Mouse (Mus musculus) limb, embryonic 15.5 days (tissue): Measurements from ENCODE around the gene Ncoa4. TPM values are rescaled to one million over a fixed set of nuclear protein-coding genes. Genes with fewer than 3 reads are reported as not detected.
A peak's percentile ranks its signal among the peaks of the same experiment; 100 is the strongest.
"Not testable (repeated sequence)": the region's sequence is repeated elsewhere in the genome, so short reads cannot be mapped to it uniquely, and the experiment has no call there.

Experiments
- ATAC-seq: fragments of 200-750 bp; cut with Nextera tagmentation; 2 replicates; pipeline ENCODE4 v1.8.0; 2017; ENCODE audit warnings: low read depth, moderate TSS enrichment; ENCODE audit not compliant: insufficient number of reproducible peaks, low FRiP score, low TSS enrichment
- H3K27ac ChIP-seq: fragments of 300-500 bp; sonication (generic); 2 replicates; pipeline ENCODE4 v1.5.1; 2015; ENCODE audit warnings: moderate library complexity, mild to moderate bottlenecking, inconsistent platforms
- H3K27me3 ChIP-seq: fragments of 300-500 bp; sonication (generic); 2 replicates; pipeline ENCODE4 v1.6.1; 2015; ENCODE audit warnings: inconsistent platforms
- H3K36me3 ChIP-seq: fragments of 300-500 bp; sonication (generic); 2 replicates; pipeline ENCODE4 v1.6.1; 2015; ENCODE audit warnings: inconsistent platforms
- H3K4me1 ChIP-seq: fragments of 300-500 bp; sonication (generic); 2 replicates; pipeline ENCODE4 v1.6.1; 2015; ENCODE audit warnings: inconsistent platforms
- H3K4me2 ChIP-seq: fragments of 300-500 bp; sonication (generic); 2 replicates; pipeline ENCODE4 v1.6.1; 2015; ENCODE audit warnings: mild to moderate bottlenecking, inconsistent platforms
- H3K4me3 ChIP-seq: fragments of 300-500 bp; sonication (generic); 2 replicates; pipeline ENCODE4 v1.5.1; 2015; ENCODE audit warnings: mild to moderate bottlenecking, inconsistent platforms
- H3K9ac ChIP-seq: fragments of 300-500 bp; sonication (generic); 2 replicates; pipeline ENCODE4 v1.6.1; 2015; ENCODE audit warnings: inconsistent platforms
- H3K9me3 ChIP-seq: fragments of 300-500 bp; sonication (generic); 2 replicates; pipeline ENCODE4 v1.6.1; 2016; ENCODE audit warnings: inconsistent platforms
- WGBS: fragments of 180-500 bp; shearing (Covaris S2); methylation state at CpG from one replicate; pipeline ENCODE4 v1.1.7; 2015; 5-methylcytosine and 5-hydroxymethylcytosine counted together
- polyA plus RNA-seq: library from polyadenylated mRNA; unstranded; fragments of >200 nt; fragmentation: Nextera tagmentation; extraction: Ambion mirVana; gene quantifications from 2 replicates; pipeline ENCODE4 v1.2.1, GENCODE M21; 2015

Ncoa4 gene
- polyA plus RNA-seq, 1 experiment from 2014 or later: 104 TPM

DNA sequence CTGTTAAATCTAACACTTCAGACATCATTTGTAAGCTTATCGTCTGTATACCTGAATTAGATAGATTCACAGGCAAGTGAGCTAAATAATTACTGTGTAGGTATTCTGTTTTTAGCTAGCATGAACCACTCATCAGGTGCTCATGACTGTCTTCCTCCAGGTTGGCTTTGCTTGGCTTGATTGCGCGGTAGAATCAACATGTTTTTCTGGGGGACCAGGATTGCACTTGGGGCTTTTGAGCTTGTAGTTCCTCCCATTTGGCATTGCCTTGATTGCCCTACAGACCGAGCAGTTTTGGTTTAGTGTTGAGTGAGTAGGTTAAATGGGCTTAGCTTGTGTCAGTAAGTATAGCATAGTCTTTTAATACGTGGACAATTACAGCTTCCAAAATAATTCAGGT lies 2.6 kb downstream of the Ncoa4 start:
- H3K9me3 ChIP-seq: no peaks in the 10 kb centered on the region
- H3K4me1 ChIP-seq: peaks cover 24% of the 10 kb centered on the region
- no peaks in the 10 kb centered on the region for H3K27me3 ChIP-seq
- no peaks in the 10 kb centered on the region for H3K36me3 ChIP-seq
- ATAC-seq: no peak
- no peak overlapping the region for H3K27ac ChIP-seq
- H3K9ac ChIP-seq: no peak overlapping the region
- WGBS: 85% methylated on average over 5 of the region's 5 CpGs
- H3K4me3 ChIP-seq: no peak overlapping the region
- H3K4me2 ChIP-seq: no peak overlapping the region

- no peak for ATAC-seq
- H3K4me1 ChIP-seq: peaks cover 24% of the 10 kb centered on the region
- no peak overlapping the region for H3K4me3 ChIP-seq
- no peak overlapping the region for H3K9ac ChIP-seq
- 87% methylated on average over 11 of the region's 11 CpGs for WGBS
- no peaks in the 10 kb centered on the region for H3K36me3 ChIP-seq
- no peaks in the 10 kb centered on the region for H3K9me3 ChIP-seq
- H3K4me2 ChIP-seq: no peak overlapping the region
- H3K27ac ChIP-seq: no peak overlapping the region
- H3K27me3 ChIP-seq: no peaks in the 10 kb centered on the region
Observed at GRCm38 (mm10) chr14:32163203-32163888, 3.7 kb downstream of the Ncoa4 start.

DNA sequence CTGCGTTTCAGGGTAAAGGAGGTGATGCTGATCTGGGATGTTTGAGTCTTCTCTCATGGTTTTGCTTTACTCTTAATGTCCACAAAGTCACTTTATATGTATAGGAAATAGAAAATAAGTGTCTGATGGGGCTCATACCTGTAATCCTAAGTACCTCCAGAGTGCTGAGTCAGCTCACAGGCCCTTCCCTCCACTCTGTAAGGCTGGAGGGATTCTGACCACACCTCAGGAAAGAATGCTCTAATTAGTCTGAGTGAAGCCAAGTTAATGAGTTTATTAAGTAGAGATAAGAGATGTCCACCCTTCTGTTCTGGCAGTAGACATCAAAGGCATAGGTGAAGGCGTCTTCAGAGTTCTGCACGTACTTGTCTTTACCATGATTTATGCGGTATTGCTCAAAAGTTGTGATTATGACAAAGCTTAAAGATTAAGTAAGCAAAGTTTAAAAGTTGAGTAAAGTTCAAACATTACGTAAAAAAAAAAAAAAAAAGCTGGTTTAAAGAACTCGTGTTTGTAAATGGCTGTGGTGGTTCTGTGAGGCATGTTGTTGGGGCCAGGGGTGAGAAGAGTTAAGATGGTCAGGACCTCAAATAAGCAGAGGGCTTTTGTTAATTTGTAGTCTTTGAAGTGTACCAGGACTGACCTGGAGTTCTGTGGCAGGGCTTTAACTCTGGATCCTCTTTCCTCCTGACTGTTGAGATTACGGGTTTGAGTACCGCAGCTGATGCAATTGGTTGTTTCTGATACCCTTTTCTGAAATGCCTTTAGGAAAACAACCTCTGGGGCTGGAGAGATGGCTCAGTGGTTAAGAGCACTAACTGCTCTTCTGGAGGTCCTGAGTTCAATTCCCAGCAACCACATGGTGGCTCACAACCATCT lies 4.7 kb downstream of the Ncoa4 start:
- Histone ChIP-seq H3K9ac (no peak overlapping the region), H3K9me3 (no peaks in the 10 kb centered on the region), H3K27me3 (no peaks in the 10 kb centered on the region), H3K4me2 (no peak overlapping the region), H3K27ac (peak overlapping the region; percentile 82; the same call in 1 of the 2 replicates), H3K4me3 (no peak overlapping the region), H3K36me3 (no peaks in the 10 kb centered on the region), H3K4me1 (peaks cover 19% of the 10 kb centered on the region)
- no peak for ATAC-seq
- 60% methylated on average over 8 of the region's 8 CpGs for WGBS

- peak overlapping the region; percentile 90 for H3K4me2 ChIP-seq
- no peaks in the 10 kb centered on the region for H3K9me3 ChIP-seq
- peaks cover 17% of the 10 kb centered on the region for H3K4me1 ChIP-seq
- peak overlapping the region; percentile 82 for H3K27ac ChIP-seq
- peak overlapping the region; percentile 46 for H3K4me3 ChIP-seq
- ATAC-seq: peak; percentile 65; the same call in 1 of the 2 replicates
- H3K27me3 ChIP-seq: no peaks in the 10 kb centered on the region
- WGBS: under 1% methylated on average over 41 of the region's 42 CpGs
- H3K36me3 ChIP-seq: no peaks in the 10 kb centered on the region
- H3K9ac ChIP-seq: peak overlapping the region; percentile 33; the same call in 1 of the 2 replicates
Observed at GRCm38 (mm10) chr14:32165278-32166061, 5.8 kb downstream of the Ncoa4 start.

DNA sequence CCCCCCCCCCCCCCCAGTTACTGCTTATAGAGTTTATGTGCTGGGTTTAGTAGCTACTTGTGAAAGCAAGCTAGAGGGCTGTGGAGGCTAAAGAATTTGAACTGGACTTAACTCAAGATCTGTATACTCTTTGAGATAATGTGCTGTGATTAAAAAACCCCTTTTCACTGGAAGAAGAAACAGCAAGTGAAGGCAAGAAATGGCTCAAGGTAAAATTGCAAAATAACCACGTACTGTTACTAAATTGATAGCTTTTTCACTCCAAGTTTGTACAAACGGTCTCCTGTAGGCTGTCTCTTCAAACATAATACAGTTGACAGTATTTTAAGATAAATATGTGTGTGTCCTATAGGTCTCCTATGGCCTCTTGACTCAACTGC lies 6.4 kb downstream of the Ncoa4 start:
- H3K9me3 ChIP-seq: no peaks in the 10 kb centered on the region
- H3K36me3 ChIP-seq: no peaks in the 10 kb centered on the region
- H3K27ac ChIP-seq: no peak overlapping the region
- no peak for ATAC-seq
- peaks cover 11% of the 10 kb centered on the region for H3K4me1 ChIP-seq
- 56% methylated on average over 2 of the region's 2 CpGs for WGBS
- H3K27me3 ChIP-seq: no peaks in the 10 kb centered on the region
- peak overlapping the region; percentile 90 for H3K4me2 ChIP-seq
- H3K4me3 ChIP-seq: peak overlapping the region; percentile 46
- H3K9ac ChIP-seq: no peak overlapping the region

GRCm38 (mm10) chr14:32166840-32167239 lies 7.2 kb downstream of the Ncoa4 start:
- 79% methylated on average over 1 of the region's 1 CpGs for WGBS
- Histone ChIP-seq H3K9me3 (no peaks in the 10 kb centered on the region), H3K4me3 (no peak overlapping the region), H3K4me1 (peaks cover 9% of the 10 kb centered on the region), H3K27ac (no peak overlapping the region), H3K27me3 (no peaks in the 10 kb centered on the region), H3K36me3 (no peaks in the 10 kb centered on the region), H3K9ac (no peak overlapping the region), H3K4me2 (no peak overlapping the region)
- ATAC-seq: no peak

GRCm38 (mm10) chr14:32167326-32167725 lies 7.7 kb downstream of the Ncoa4 start:
- H3K27ac ChIP-seq: no peak overlapping the region
- H3K9ac ChIP-seq: no peak overlapping the region
- WGBS: 89% methylated on average over 5 of the region's 5 CpGs
- ATAC-seq: no peak
- H3K9me3 ChIP-seq: no peaks in the 10 kb centered on the region
- no peak overlapping the region for H3K4me3 ChIP-seq
- no peaks in the 10 kb centered on the region for H3K36me3 ChIP-seq
- H3K27me3 ChIP-seq: no peaks in the 10 kb centered on the region
- H3K4me2 ChIP-seq: no peak overlapping the region
- H3K4me1 ChIP-seq: peaks cover 9% of the 10 kb centered on the region

DNA sequence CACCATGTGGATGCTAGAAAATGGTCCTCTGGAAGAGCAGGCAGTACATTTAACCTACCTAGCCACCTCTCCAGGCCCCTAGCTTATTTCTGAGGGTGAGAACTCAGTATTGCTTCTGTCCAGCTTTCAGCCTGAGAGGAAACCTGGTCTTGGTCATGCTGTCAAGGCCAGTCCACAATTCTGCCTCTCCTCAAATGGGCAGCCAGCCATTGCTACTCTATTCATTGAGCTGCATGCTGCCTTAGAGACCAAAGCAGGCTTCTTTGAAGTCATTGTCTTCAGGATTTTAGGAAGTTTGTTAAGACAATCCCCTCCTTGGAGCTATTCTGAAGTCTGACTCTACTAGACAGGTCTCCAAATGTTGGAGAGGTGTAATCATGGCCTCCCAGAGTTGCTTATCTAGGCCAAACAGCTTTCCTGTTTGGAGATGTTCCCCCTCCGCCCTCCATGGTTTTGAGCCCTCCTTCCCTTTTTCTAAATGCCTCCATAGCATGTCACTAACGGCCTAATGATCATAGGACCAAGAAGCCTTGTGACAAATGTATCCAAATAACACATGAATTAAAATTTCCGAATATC lies 9.1 kb downstream of the Ncoa4 start:
- H3K4me2 ChIP-seq: no peak overlapping the region
- ATAC-seq: no peak
- 82% methylated on average over 3 of the region's 3 CpGs for whole genome bisulfite sequencing

DNA sequence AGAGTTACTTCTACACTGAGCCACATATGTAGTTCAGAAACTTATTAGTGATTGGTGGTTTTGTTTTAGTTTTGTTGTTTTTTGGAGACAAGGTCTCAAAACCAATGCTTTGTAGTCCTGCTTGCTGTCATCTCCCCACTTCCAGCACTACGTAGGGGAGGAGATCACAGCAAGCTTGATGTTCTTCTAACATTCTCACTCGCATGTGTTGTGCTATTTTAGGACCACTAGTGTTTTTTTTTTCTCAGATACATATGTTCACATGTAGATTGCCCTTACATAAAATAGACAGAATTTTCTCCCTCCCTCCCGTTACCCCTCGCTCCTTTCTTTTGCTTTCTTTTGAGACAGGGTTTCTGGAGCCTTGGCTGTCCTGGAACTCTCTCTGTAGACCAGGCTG lies 10.5 kb downstream of the Ncoa4 start:
- ATAC-seq: no peak
- Histone ChIP-seq H3K4me3 (no peak overlapping the region), H3K4me2 (no peak overlapping the region), H3K27me3 (no peaks in the 10 kb centered on the region), H3K9me3 (no peaks in the 10 kb centered on the region), H3K27ac (no peak overlapping the region), H3K4me1 (peaks cover 5% of the 10 kb centered on the region), H3K36me3 (peaks cover 21% of the 10 kb centered on the region), H3K9ac (no peak overlapping the region)
- 85% methylated on average over 4 of the region's 4 CpGs for WGBS

More for the DNA sequence above, 9.1 kb downstream of the Ncoa4 start:
- no peaks in the 10 kb centered on the region for H3K27me3 ChIP-seq
- H3K4me1 ChIP-seq: peaks cover 9% of the 10 kb centered on the region
- H3K9ac ChIP-seq: no peak overlapping the region
- no peaks in the 10 kb centered on the region for H3K9me3 ChIP-seq
- no peak overlapping the region for H3K4me3 ChIP-seq
- H3K27ac ChIP-seq: no peak overlapping the region
- H3K36me3 ChIP-seq: peaks cover 13% of the 10 kb centered on the region

DNA sequence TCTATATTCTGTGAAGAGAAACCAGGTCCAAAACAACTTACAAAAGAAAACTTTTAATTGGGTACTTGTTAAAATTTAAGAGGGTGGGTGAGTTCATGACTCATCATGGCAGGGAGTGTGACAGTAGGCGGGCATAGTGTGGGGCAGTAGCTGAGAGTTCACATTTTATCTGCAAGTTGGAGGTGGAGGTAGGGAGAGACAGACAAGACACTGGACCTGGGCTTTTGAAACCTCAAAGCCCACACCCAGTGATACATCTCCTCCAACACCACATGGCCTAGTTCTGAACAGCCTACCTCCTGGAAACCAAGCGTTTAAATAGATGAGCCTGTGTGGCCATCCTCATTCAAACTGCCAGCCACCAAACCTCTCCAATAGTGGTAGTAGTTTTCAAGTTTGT lies 15.6 kb downstream of the Ncoa4 start:
- Histone ChIP-seq H3K36me3 (peaks cover 40% of the 10 kb centered on the region), H3K4me1 (no peaks in the 10 kb centered on the region), H3K27me3 (no peaks in the 10 kb centered on the region), H3K27ac (no peak overlapping the region), H3K4me3 (no peak overlapping the region), H3K4me2 (no peak overlapping the region), H3K9ac (no peak overlapping the region), H3K9me3 (no peaks in the 10 kb centered on the region)
- no peak for ATAC-seq
- 87% methylated on average over 2 of the region's 2 CpGs for WGBS

- H3K4me3 ChIP-seq, H3K27ac ChIP-seq, H3K9me3 ChIP-seq, H3K4me1 ChIP-seq, ATAC-seq, H3K4me2 ChIP-seq, H3K27me3 ChIP-seq, H3K9ac ChIP-seq: not testable (repeated sequence)
- peaks cover 50% of the 10 kb centered on the region for H3K36me3 ChIP-seq
- 82% methylated on average over 5 of the region's 5 CpGs for WGBS
Observed at GRCm38 (mm10) chr14:32176590-32176989, 16.9 kb downstream of the Ncoa4 start.
